Mouse (Mus musculus) layer of hippocampus, postnatal 14 days (tissue): ENCODE data around the gene Slc3a2. TPM values are rescaled to one million over a fixed set of nuclear protein-coding genes. Genes with fewer than 3 reads are reported as not detected.

ENCODE experiments used
- DNase-seq, 2 experiments: peaks; one replicate each; pipeline ENCODE4 v3.0.0; 2021 to 2022; ENCODE audit warnings: low spot score in 2 of 2, mixed read lengths in 1 of 2
- microRNA-seq, 2 experiments: library from miRNA; unstranded; fragments of <30 nt; microRNA quantifications; one replicate each; pipeline ENCODE4 v1.2.0; 2021
- total RNA-seq, 2 experiments: library from RNA; stranded (reverse); gene quantifications; 2 replicates each; pipeline ENCODE4 v1.2.3; 2021

Slc3a2 gene
- total RNA-seq, 2 experiments from 2014 or later: 188 to 200 TPM

- DNase-seq: peak in 1 of 2 experiments; percentile 42
Observed at GRCm38 (mm10) chr19:8665746-8666145, 57.4 kb downstream of the Slc3a2 start.

DNA sequence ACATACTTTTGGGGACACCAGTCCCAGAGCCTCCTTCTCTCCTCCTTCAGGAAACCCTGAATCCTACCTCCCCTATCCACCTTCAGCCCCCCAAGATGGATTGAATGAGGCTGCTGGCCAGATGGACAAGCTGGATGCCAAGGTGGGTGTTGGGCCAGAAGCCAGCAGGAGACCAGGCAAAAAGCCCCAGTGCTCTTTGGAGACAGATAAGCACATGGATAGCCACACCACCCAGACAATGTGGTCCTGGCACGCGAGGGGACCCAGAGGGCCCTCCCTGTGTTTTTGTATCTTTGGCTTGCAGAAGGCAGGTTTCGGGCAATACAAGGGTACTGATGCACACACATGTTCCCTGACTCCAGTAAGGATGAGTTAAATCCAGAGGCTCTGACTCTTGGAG, 58.3 kb downstream of the Slc3a2 start:
- no peak for DNase-seq

GRCm38 (mm10) chr19:8663911-8664421, 59.2 kb downstream of the Slc3a2 start:
- peak; percentile 80 to 84 for DNase-seq

DNA sequence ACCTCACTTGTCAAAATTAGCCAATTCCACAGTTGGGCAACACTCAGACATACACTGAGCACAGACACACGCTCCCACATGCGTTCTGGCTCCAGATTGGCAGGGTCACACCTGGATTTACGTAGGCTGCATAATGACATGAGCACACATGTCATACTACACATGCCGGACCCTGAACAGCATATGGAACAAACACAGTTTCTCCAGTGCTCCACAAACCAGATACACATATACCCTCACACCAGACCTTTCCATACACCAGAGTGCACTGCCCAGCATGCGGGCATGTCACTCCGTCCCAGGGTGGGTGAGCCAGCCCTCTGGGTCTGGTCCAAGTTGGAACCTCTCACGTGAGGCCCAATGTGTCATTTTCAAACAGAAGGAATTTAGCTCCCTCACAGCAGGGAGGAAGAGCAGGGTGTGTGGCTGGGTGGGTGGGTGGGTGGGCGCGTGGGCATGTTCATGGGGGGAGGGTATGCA, 59.8 kb downstream of the Slc3a2 start, which contains the start of gene Chrm1:
Chrm1 (plus strand) TSS at position 430 of the 480 bp plus-strand sequence.
- peak; percentile 76 to 77 for DNase-seq

DNA sequence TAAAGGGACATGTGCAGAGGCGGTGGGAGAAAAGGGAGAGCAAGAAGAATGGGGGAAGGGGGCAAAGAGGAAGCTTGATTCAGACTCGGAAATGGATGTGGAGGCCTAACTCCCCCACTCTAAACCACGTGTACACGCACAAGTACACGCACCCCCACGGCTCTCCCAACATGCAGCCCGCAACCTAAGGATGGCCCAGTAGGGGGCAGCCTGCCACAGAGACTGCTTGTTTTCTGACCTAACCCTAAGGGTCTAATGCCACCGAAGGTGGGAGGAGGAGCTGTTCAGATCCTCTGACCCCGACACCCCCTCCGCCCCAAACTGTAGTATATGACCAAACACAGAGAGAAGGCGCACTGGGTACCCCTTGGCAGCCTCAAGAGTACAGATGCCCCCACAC, 60.8 kb downstream of the Slc3a2 start:
- DNase-seq: peak; percentile 78 to 87

DNA sequence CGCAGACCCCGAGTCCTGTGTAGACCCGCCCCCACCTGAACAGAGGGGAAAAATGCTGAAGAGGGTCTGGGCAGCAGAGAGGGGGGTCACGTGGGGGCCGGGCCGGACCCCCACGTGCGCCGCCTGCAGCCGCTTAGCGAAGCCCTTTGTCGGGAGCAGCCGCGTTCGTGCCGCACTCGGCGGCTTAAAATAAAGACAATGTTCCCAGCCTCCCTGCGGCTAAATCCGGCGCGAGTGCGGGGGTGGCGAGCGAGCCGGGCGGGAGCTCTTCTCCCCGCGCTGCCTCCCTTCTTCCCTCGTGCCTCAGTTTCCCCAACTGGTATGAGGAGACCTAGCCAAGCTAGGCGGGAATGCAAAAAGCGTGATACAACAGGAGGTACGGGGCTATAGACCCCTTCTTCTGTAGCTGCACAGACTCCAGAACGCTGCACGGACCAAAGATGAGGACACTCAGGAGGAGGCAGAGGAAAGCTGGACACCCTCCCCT, 61.3 kb downstream of the Slc3a2 start:
- DNase-seq: peak; percentile 60 to 68

Small RNAs within 50 kb of the gene (microRNA-seq; reads per million reads assigned to microRNA genes)
- 0 reads per million in 2 experiments for gene Mir6992

Other genes with a start within 250 kb of the Slc3a2 start
- gene Slc22a8, start 132.1 kb downstream of the Slc3a2 start, total RNA-seq: 10 to 100 TPM; 17.9 to 18.8 TPM
- gene Slc22a6, start 105.3 kb downstream of the Slc3a2 start, total RNA-seq: 1 to 10 TPM; 1.6 to 3.3 TPM
- gene Chrm1, start 59.6 kb downstream of the Slc3a2 start, total RNA-seq: 100 to 1,000 TPM; 162 to 166 TPM
- gene Wdr74, start 12.5 kb upstream of the Slc3a2 start, total RNA-seq: 10 to 100 TPM; 39.9 to 47.9 TPM
- gene 1700092M07Rik, start 17.3 kb upstream of the Slc3a2 start, total RNA-seq: 1 to 10 TPM; 1.8 to 2.0 TPM
- 10 to 100 TPM; 64.5 to 71.4 TPM for gene Stx5a, start 18.0 kb upstream of the Slc3a2 start, total RNA-seq
- 10 to 100 TPM; 79.3 to 91.9 TPM for gene Nxf1, start 33.7 kb upstream of the Slc3a2 start, total RNA-seq
- 100 to 1,000 TPM; 101 to 108 TPM for gene Tmem223, start 47.6 kb upstream of the Slc3a2 start, total RNA-seq
- gene Tmem179b, start 51.1 kb upstream of the Slc3a2 start, total RNA-seq: 10 to 100 TPM; 10.1 to 12.0 TPM
- gene Taf6l, start 63.0 kb upstream of the Slc3a2 start, total RNA-seq: 10 to 100 TPM; 14.1 to 15.0 TPM
- gene Polr2g, start 75.2 kb upstream of the Slc3a2 start, total RNA-seq: 100 to 1,000 TPM; 119 TPM
- 1 to 10 TPM; 4.3 TPM for gene Zbtb3, start 79.2 kb upstream of the Slc3a2 start, total RNA-seq
- 10 to 100 TPM; 29.8 to 32.1 TPM for gene Ttc9c, start 96.0 kb upstream of the Slc3a2 start, total RNA-seq
- gene Hnrnpul2, start 96.6 kb upstream of the Slc3a2 start, total RNA-seq: 100 to 1,000 TPM in 1 of 2 experiments, 10 to 100 TPM in 1; 99.4 to 103 TPM
- gene AC129217.1, start 106.4 kb upstream of the Slc3a2 start, total RNA-seq: 1 to 10 TPM in 1 of 2 experiments, not detected in 1; 4.4 TPM
- 100 to 1,000 TPM in 1 of 2 experiments, 10 to 100 TPM in 1; 96.2 to 107 TPM for gene Bscl2, start 114.1 kb upstream of the Slc3a2 start, total RNA-seq
- gene Gng3, start 115.8 kb upstream of the Slc3a2 start, total RNA-seq: 100 to 1,000 TPM; 220 to 243 TPM
- under 1 TPM; 0.30 to 0.55 TPM for gene Lrrn4cl, start 127.4 kb upstream of the Slc3a2 start, total RNA-seq
- gene Ubxn1, start 148.1 kb upstream of the Slc3a2 start, total RNA-seq: 100 to 1,000 TPM in 1 of 2 experiments, 10 to 100 TPM in 1; 95.4 to 101 TPM
- 10 to 100 TPM; 35.2 to 35.6 TPM for gene Uqcc3, start 157.6 kb upstream of the Slc3a2 start, total RNA-seq
- 1 to 10 TPM; 5.4 to 7.0 TPM for gene Lbhd1, start 160.4 kb upstream of the Slc3a2 start, total RNA-seq
- gene Gm49403, start 160.6 kb upstream of the Slc3a2 start, total RNA-seq: not detected
- 10 to 100 TPM; 24.4 to 26.1 TPM for gene 1810009A15Rik, start 165.5 kb upstream of the Slc3a2 start, total RNA-seq
- gene Gm49416, start 165.6 kb upstream of the Slc3a2 start, total RNA-seq: 1 to 10 TPM in 1 of 2 experiments, not detected in 1; 1.1 TPM
- 10 to 100 TPM; 22.0 to 25.4 TPM for gene Ints5, start 169.6 kb upstream of the Slc3a2 start, total RNA-seq
- 100 to 1,000 TPM; 111 to 114 TPM for gene Ganab, start 174.7 kb upstream of the Slc3a2 start, total RNA-seq
- 100 to 1,000 TPM; 144 to 149 TPM for gene B3gat3, start 197.0 kb upstream of the Slc3a2 start, total RNA-seq
- gene Rom1, start 206.0 kb upstream of the Slc3a2 start, total RNA-seq: 1 to 10 TPM; 3.2 to 4.0 TPM
- 10 to 100 TPM; 11.3 to 11.7 TPM for gene Eml3, start 206.2 kb upstream of the Slc3a2 start, total RNA-seq
- gene Mta2, start 218.5 kb upstream of the Slc3a2 start, total RNA-seq: 10 to 100 TPM; 52.4 to 56.6 TPM
- gene Tut1, start 230.5 kb upstream of the Slc3a2 start, total RNA-seq: 10 to 100 TPM; 15.0 to 17.3 TPM
- 100 to 1,000 TPM; 198 to 230 TPM for gene Eef1g, start 243.7 kb upstream of the Slc3a2 start, total RNA-seq